Mouse (Mus musculus) limb, embryonic 15.5 days (tissue): ENCODE results near the gene Retreg1. TPM values are rescaled to one million over a fixed set of nuclear protein-coding genes. Genes with fewer than 3 reads are reported as not detected.

Source experiments
- microRNA-seq: library from miRNA; unstranded; fragments of <30 nt; microRNA quantifications from one replicate; pipeline ENCODE4, GENCODE M21; 2016
- polyA plus RNA-seq: library from polyadenylated mRNA; unstranded; fragments of >200 nt; fragmentation: Nextera tagmentation; extraction: Ambion mirVana; gene quantifications from 2 replicates; pipeline ENCODE4 v1.2.1, GENCODE M21; 2015

The Retreg1 gene
- polyA plus RNA-seq, 1 experiment from 2014 or later: 5.1 TPM

Small RNAs within 50 kb of the gene (microRNA-seq; reads per million reads assigned to microRNA genes)
- gene Mir7212: not detected

Other genes with a start within 250 kb of the Retreg1 start
- gene Myo10, start 220.7 kb upstream of the Retreg1 start, polyA plus RNA-seq: 28.4 and 28.6 TPM in 2 replicates
- 27.8 and 32.4 TPM in 2 replicates for gene Zfp622, start 141.2 kb downstream of the Retreg1 start, polyA plus RNA-seq